ENCODE assay signal across 8 mouse cellular contexts in genomic region chrX:142227398-142228054, GRCm38 (mm10). TPM values are rescaled to one million over a fixed set of nuclear protein-coding genes. Genes with fewer than 3 reads are reported as not detected.
DNase-seq lines count a peak whose midpoint lies in the region; ATAC-seq lines count a peak whose summit lies in the region.

No protein-coding gene starts in this region.

- DNase-seq in kidney, adult 11 months, result peak; percentile 56
- no peak for DNase-seq in kidney, adult 9 months
- DNase-seq in brain, adult 2 months (ENCODE audit: low read depth, low spot score), result peak; percentile 57
- peak; percentile 16 for DNase-seq in fat pad, adult 2 months (ENCODE audit: extremely low read depth, low read depth, low spot score)
- peak; percentile 31 for DNase-seq in liver, embryonic 11.5 days (ENCODE audit: low spot score)
- DNase-seq in natural killer cell, adult 2 months (ENCODE audit: low spot score in 2 of 2), result no peak

- 24% methylated on average over 15 of the region's 15 CpGs for WGBS in hindbrain, embryonic 15.5 days
- 24% methylated on average over 15 of the region's 15 CpGs for WGBS in liver, embryonic 11.5 days

- H3K27ac ChIP-seq in hindbrain, embryonic 15.5 days (replicated peaks), result peak overlapping the region; percentile 90
- H3K27ac ChIP-seq in liver, embryonic 11.5 days (ENCODE audit: low read depth, low read length), result peak overlapping the region; percentile 66; the same call in 1 of the 2 replicates

- no peaks in the 10 kb centered on the region for H3K27me3 ChIP-seq in hindbrain, embryonic 15.5 days
- no peaks in the 10 kb centered on the region for H3K27me3 ChIP-seq in liver, embryonic 11.5 days (replicated peaks; ENCODE audit: control insufficient read depth, insufficient read depth, low read length)

- no peaks in the 10 kb centered on the region for H3K36me3 ChIP-seq in hindbrain, embryonic 15.5 days
- no peaks in the 10 kb centered on the region for H3K36me3 ChIP-seq in liver, embryonic 11.5 days (ENCODE audit: control insufficient read depth, insufficient read depth, low read length)

- H3K4me2 ChIP-seq in hindbrain, embryonic 15.5 days, result peak overlapping the region; percentile 57
- H3K4me2 ChIP-seq in liver, embryonic 11.5 days, result peak overlapping the region; percentile 58

- H3K4me1 ChIP-seq in hindbrain, embryonic 15.5 days (replicated peaks), result 0 out of 2 replicates have a peak, but pooled peaks cover 3% of the 10 kb centered on the region
- no peaks in the 10 kb centered on the region for H3K4me1 ChIP-seq in liver, embryonic 11.5 days (replicated peaks; ENCODE audit: control insufficient read depth, insufficient read depth, low read length)

- H3K9ac ChIP-seq in hindbrain, embryonic 15.5 days, result no peak overlapping the region
- peak overlapping the region; percentile 46; the same call in 1 of the 2 replicates for H3K9ac ChIP-seq in liver, embryonic 11.5 days (ENCODE audit: low read depth, low read length)

- ATAC-seq in hindbrain, embryonic 15.5 days (ENCODE audit: low FRiP score, low read depth), result peak; percentile 70
- peak; percentile 70 for ATAC-seq in liver, embryonic 11.5 days (replicated peaks; ENCODE audit: low FRiP score)
- peak; percentile 61; the same call in 1 of the 2 replicates for ATAC-seq in monocyte, adult 5-6 weeks (replicated peaks; ENCODE audit: insufficient number of reproducible peaks, low FRiP score, low TSS enrichment, poor library complexity, severe bottlenecking)

- H3K9me3 ChIP-seq in hindbrain, embryonic 15.5 days, result no peaks in the 10 kb centered on the region
- no peaks in the 10 kb centered on the region for H3K9me3 ChIP-seq in liver, embryonic 11.5 days (ENCODE audit: control insufficient read depth, low read length)

- H3K4me3 ChIP-seq in hindbrain, embryonic 15.5 days, result peak overlapping the region; percentile 57
- H3K4me3 ChIP-seq in liver, embryonic 11.5 days (ENCODE audit: low read depth, low read length), result peak overlapping the region; percentile 58

RNA-seq across cellular contexts. Expression of gene Nxt2, which starts 1.0 kb away (rescaled TPM):
- 17.6 and 18.4 TPM in 2 replicates for polyA plus RNA-seq in hindbrain, embryonic 15.5 days (2015; fragmentation: Nextera tagmentation; extraction: Ambion mirVana)
- polyA plus RNA-seq in liver, embryonic 11.5 days (2014; fragmentation: Nextera tagmentation; extraction: Ambion mirVana), result 9.8 and 11.3 TPM in 2 replicates
- total RNA-seq in monocyte, adult 5-6 weeks (2017), result 21.7 to 28.6 TPM (median 25.7 TPM) in 3 replicates

RNA-seq across cellular contexts. Expression of gene Gucy2f, which starts 30.8 kb away (rescaled TPM):
- 0.05 and 0.08 TPM in 2 replicates for polyA plus RNA-seq in hindbrain, embryonic 15.5 days (2015; fragmentation: Nextera tagmentation; extraction: Ambion mirVana)
- polyA plus RNA-seq in liver, embryonic 11.5 days (2014; fragmentation: Nextera tagmentation; extraction: Ambion mirVana), result not detected in 2 replicates
- 0.11 TPM in 1 of 3 replicates, not detected in the others for total RNA-seq in monocyte, adult 5-6 weeks (2017)

Comparison
In these comparisons a context has a peak if more than half of its experiments do, and no peak if none do; other contexts are left out.
1. DNase-seq: peak in kidney, adult 11 months (single experiment), brain, adult 2 months (single experiment), fat pad, adult 2 months (single experiment) and liver, embryonic 11.5 days (single experiment); none in kidney, adult 9 months (single experiment) and natural killer cell, adult 2 months (0 of 2).
2. Peak in every context shown above with its lines, with median percentiles within 50 percentile points of each other: ATAC-seq.